Mouse (Mus musculus) embryonic fibroblast, embryonic 13.5 days (primary cell): ENCODE measurements around the gene Cx3cr1.

Source experiments
- CTCF ChIP-seq: IDR thresholded peaks from 2 replicates; pipeline ENCODE4 v1.5.1; 2011; ENCODE audit warnings: mild to moderate bottlenecking, control low read depth, low read length, moderate library complexity, borderline replicate concordance; ENCODE audit not compliant: insufficient read depth
- POLR2A ChIP-seq: IDR thresholded peaks from 2 replicates; pipeline ENCODE4 v1.6.1; 2011; ENCODE audit warnings: low read depth, mild to moderate bottlenecking, control low read depth, low read length, moderate library complexity

DNA sequence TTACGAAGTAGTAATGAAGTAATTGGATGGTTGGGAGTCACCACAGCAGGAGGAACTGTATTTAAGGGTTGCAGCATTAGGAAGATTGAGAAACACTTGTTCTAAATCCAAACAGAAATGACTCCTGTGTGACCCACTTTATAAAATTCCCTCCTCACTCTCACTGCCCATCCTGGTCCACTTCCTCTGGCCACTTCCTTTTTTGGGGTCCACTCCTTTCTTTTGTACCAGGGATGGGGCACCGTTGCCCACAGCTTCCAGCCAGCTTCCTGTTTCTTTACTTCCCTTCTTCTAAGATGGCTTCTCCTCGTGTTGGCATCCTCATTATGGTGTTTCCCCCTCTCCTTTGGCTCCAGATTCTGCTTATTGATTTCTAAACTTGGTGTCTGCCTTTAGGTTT lies 10.9 kb downstream of the Cx3cr1 start:
- no peak for TF ChIP-seq CTCF
- TF ChIP-seq POLR2A, result no peak
